Comparison of ENCODE assay signal across 10 mouse cellular contexts in genomic region chr11:59584539-59584938, GRCm38 (mm10). TPM values are rescaled to one million over a fixed set of nuclear protein-coding genes. Genes with fewer than 3 reads are reported as not detected.
A peak's percentile ranks its signal among the peaks of the same experiment; 100 is the strongest.
DNase-seq lines count a peak whose midpoint lies in the region; TF ChIP-seq lines count a peak whose summit lies in the region.
"Had no signal": no experiment of that assay in that cellular context is flagged by ENCODE, and none has a peak within 500 bp of the region (broad histone marks: within the 10 kb centered on the region; RNA-seq: fewer than 3 reads in every experiment).

No protein-coding gene starts in this region.

- H3K4me1 ChIP-seq in lung, adult 2 months (ENCODE audit: control insufficient read depth, insufficient read depth, low read length), result no peaks in the 10 kb centered on the region

- H3K4me3 ChIP-seq in lung, adult 2 months (replicated peaks; ENCODE audit: extremely low read depth, low read depth, low read length), result no peak overlapping the region

- TF ChIP-seq POLR2A in lung, adult 2 months (IDR thresholded peaks at IDR 0.05; ENCODE audit: borderline replicate concordance, extremely low read depth, low read depth, low read length), result no peak

- peak; percentile 7 to 56 for DNase-seq in adrenal gland, adult (ENCODE audit: inconsistent age in 2 of 2, low spot score in 1 of 2)
- DNase-seq in adrenal gland, adult 8-10 months, result no peak
- peak; percentile 28 for DNase-seq in lung, postnatal 10 days
- DNase-seq in lung, adult 2 months, result no peak
- peak; percentile 70 for DNase-seq in embryo, embryonic 10 days (ENCODE audit: low spot score)
- peak; percentile 59 for DNase-seq in mesoderm, embryonic 11.5 days (ENCODE audit: low read depth, low spot score)
- no peak for DNase-seq in frontal cortex, postnatal 36 days (ENCODE audit: low spot score in 2 of 2)
- DNase-seq in MN1 (ENCODE audit: low spot score), result no peak
- DNase-seq: layer of hippocampus, adult 9-11 months had no signal

- no peak for TF ChIP-seq CTCF in lung, adult 2 months (IDR thresholded peaks at IDR 0.05; ENCODE audit: insufficient read depth, low read length)

- WGBS in lung, adult 2 months, result 23% methylated on average over 6 of the region's 6 CpGs

RNA-seq across cellular contexts. Expression of gene Olfr222, which starts 8.5 kb away (rescaled TPM):
- total RNA-seq in adrenal gland, adult 8-10 months (2022), result not detected
- not detected in 2 replicates for polyA plus RNA-seq in lung, adult 2 months (2012; rRNA removed)
- total RNA-seq: megakaryocyte progenitor cell, adult 5-6 weeks had no signal

RNA-seq across cellular contexts. Expression of gene Olfr223, which starts 8.6 kb away (rescaled TPM):
- not detected for total RNA-seq in adrenal gland, adult 8-10 months (2022)
- not detected in 2 replicates for polyA plus RNA-seq in lung, adult 2 months (2012; rRNA removed)
- total RNA-seq: megakaryocyte progenitor cell, adult 5-6 weeks had no signal

RNA-seq across cellular contexts. Expression of gene Nlrp3, which starts 43.2 kb away (rescaled TPM):
- total RNA-seq in adrenal gland, adult 8-10 months (2022), result 1 to 10 TPM; 1.0 to 1.6 (median 1.3) TPM
- 1.6 and 2.2 TPM in 2 replicates for polyA plus RNA-seq in lung, adult 2 months (2012; rRNA removed)

RNA-seq across cellular contexts. Expression of gene Zkscan17, which starts 58.0 kb away (rescaled TPM):
- 10 to 100 TPM; 15.4 to 23.8 (median 20.3) TPM for total RNA-seq in adrenal gland, adult 8-10 months (2022)
- polyA plus RNA-seq in lung, adult 2 months (2012; rRNA removed), result 12.7 and 12.9 TPM in 2 replicates

Comparison
In these comparisons a context has a peak if more than half of its experiments do, and no peak if none do; other contexts are left out.
1. DNase-seq: peak in adrenal gland, adult (2 of 2), lung, postnatal 10 days (single experiment), embryo, embryonic 10 days (single experiment) and mesoderm, embryonic 11.5 days (single experiment); none in adrenal gland, adult 8-10 months (single experiment), lung, adult 2 months (single experiment), frontal cortex, postnatal 36 days (0 of 2) and MN1 (single experiment).